In the genomic region with DNA sequence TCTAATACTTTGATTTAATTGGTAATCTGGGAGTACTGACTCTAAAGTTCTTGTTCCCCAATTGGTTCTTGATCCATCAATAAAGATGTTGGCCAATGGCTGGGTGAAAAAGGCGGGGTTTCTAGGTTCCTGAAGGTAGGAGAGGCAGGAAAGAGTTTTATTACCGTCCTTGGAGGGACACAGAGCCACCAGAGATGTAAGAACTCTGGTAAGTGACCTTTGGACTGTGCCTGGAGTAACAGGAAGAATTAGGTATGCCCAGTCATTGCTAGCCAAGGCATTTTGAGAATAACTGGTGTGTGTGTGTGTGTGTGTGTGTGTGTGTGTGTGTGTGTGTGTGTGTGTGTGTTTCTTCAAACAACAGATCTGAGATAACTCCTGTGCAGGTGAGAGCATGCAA, we compare ENCODE assay signal across 12 mouse cellular contexts.
"Had no signal": no experiment of that assay in that cellular context is flagged by ENCODE, and none has a peak within 500 bp of the region (broad histone marks: within the 10 kb centered on the region; RNA-seq: fewer than 3 reads in every experiment).

No protein-coding gene starts in this region.

- H3K27ac ChIP-seq: limb, embryonic 15.5 days; liver, embryonic 12.5 days; midbrain, embryonic 10.5 days had no signal

- ATAC-seq: inflammation-experienced regulatory T-cells, adult 6 months; liver, embryonic 12.5 days; midbrain, embryonic 16.5 days had no signal

- H3K36me3 ChIP-seq: limb, embryonic 15.5 days; liver, embryonic 12.5 days; midbrain, embryonic 10.5 days had no signal

- DNase-seq: kidney, postnatal 4 days; layer of hippocampus, postnatal 36 days; lung, embryonic 14.5 days; lung, postnatal 10 days; lung, postnatal 4 days; right cerebral cortex, postnatal 14 days; thymus, postnatal 36 days had no signal

- H3K27me3 ChIP-seq: limb, embryonic 15.5 days; liver, embryonic 12.5 days had no signal

- H3K4me2 ChIP-seq: limb, embryonic 15.5 days; liver, embryonic 12.5 days; lung, embryonic 14.5 days had no signal

- H3K4me3 ChIP-seq: limb, embryonic 15.5 days; liver, embryonic 12.5 days; midbrain, embryonic 10.5 days had no signal

- H3K9ac ChIP-seq: limb, embryonic 15.5 days; liver, embryonic 12.5 days; lung, embryonic 14.5 days had no signal

- H3K9me3 ChIP-seq: limb, embryonic 15.5 days; liver, embryonic 12.5 days; midbrain, embryonic 10.5 days had no signal

- H3K4me1 ChIP-seq: limb, embryonic 15.5 days; liver, embryonic 12.5 days; midbrain, embryonic 10.5 days had no signal
